Comparison of ENCODE assay signal across 25 mouse cellular contexts in the genomic region with DNA sequence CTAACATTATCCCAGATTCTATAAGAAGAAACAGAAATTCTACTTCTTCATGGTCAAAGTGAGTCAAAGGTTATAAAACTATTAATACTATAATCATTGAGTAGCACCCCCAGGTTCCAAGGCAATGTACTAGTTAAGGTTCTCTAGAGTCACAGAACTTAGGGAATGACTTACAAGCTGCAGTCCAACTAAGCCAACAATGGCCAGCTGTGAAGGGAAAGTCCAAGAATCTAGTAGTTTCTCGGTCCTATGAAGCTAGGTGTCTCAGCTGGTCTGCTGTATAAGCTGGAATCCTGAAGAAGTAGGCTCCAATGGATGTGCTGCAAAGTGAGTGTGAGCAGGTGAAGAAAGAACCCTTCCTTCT. TPM values are rescaled to one million over a fixed set of nuclear protein-coding genes. Genes with fewer than 3 reads are reported as not detected.
"Had no signal": no experiment of that assay in that cellular context is flagged by ENCODE, and none has a peak within 500 bp of the region (broad histone marks: within the 10 kb centered on the region; RNA-seq: fewer than 3 reads in every experiment).

No protein-coding gene starts in this region.

- H3K9ac ChIP-seq: neural tube, embryonic 13.5 days; neural tube, embryonic 15.5 days; stomach, embryonic 15.5 days had no signal

- DNase-seq: retina, postnatal 1 day; right cerebral cortex, adult 18-20 months; right cerebral cortex, postnatal 14 days; right cerebral cortex, postnatal 25 days; right cerebral cortex, postnatal 4 days; spleen, adult 18-20 months; thymus, adult 18-20 months; thymus, adult 2 months; thymus, postnatal 14 days; thymus, postnatal 25 days; thymus, postnatal 36 days; thymus, postnatal 4 days had no signal

- H3K4me1 ChIP-seq: neural tube, embryonic 13.5 days; neural tube, embryonic 15.5 days; stomach, embryonic 15.5 days had no signal

- H3K27ac ChIP-seq: neural tube, embryonic 13.5 days; neural tube, embryonic 15.5 days; stomach, embryonic 15.5 days; stomach, postnatal 0 days had no signal

- H3K4me3 ChIP-seq: neural tube, embryonic 13.5 days; neural tube, embryonic 15.5 days; stomach, embryonic 15.5 days had no signal

- H3K4me2 ChIP-seq: neural tube, embryonic 13.5 days; neural tube, embryonic 15.5 days; stomach, embryonic 15.5 days had no signal

- H3K9me3 ChIP-seq: neural tube, embryonic 13.5 days; neural tube, embryonic 15.5 days; stomach, embryonic 15.5 days had no signal

- H3K27me3 ChIP-seq: neural tube, embryonic 13.5 days; neural tube, embryonic 15.5 days; stomach, embryonic 15.5 days had no signal

- H3K36me3 ChIP-seq: neural tube, embryonic 13.5 days; neural tube, embryonic 15.5 days; stomach, embryonic 15.5 days had no signal

RNA-seq across cellular contexts. Expression of gene Acsm1, which starts 4.9 kb away (rescaled TPM):
- total RNA-seq: neutrophil, adult 5-6 weeks had no signal
- polyA plus RNA-seq: neural tube, embryonic 13.5 days; neural tube, embryonic 14.5 days; neural tube, embryonic 15.5 days; small intestine, adult 2 months; spleen, adult 2 months; stomach, embryonic 14.5 days; testis, adult 2 months; thymus, postnatal 0 days; urinary bladder, adult 2 months had no signal

RNA-seq across cellular contexts. Expression of gene Acsm2, which starts 47.8 kb away (rescaled TPM):
- total RNA-seq: neutrophil, adult 5-6 weeks had no signal
- polyA plus RNA-seq: neural tube, embryonic 13.5 days; neural tube, embryonic 14.5 days; neural tube, embryonic 15.5 days; small intestine, adult 2 months; stomach, embryonic 14.5 days; stomach, embryonic 15.5 days; stomach, embryonic 16.5 days; stomach, postnatal 0 days; testis, adult 2 months; thymus, postnatal 0 days; urinary bladder, adult 2 months had no signal
